Mouse (Mus musculus): ENCODE measurements around the gene Wwox.

- TF ChIP-seq BHLHE40 (IDR thresholded peaks at IDR 0.05; ENCODE audit: borderline replicate concordance, low read depth, low read length) (no peak), POLR2A (IDR thresholded peaks at IDR 0.05; ENCODE audit: control insufficient read depth in 1 of 2, insufficient read depth in 1 of 2, low read depth in 1 of 2, low read length in 2 of 2, poor library complexity in 1 of 2) (no peak), JUND (IDR thresholded peaks at IDR 0.05; ENCODE audit: low read depth, low read length) (no peak)
Measured at GRCm38 (mm10) chr8:115222545-115222944, 783.1 kb downstream of the Wwox start.
